Mouse (Mus musculus) erythroblast, embryonic 14.5 days (primary cell): ENCODE results near the gene Chchd10.

Source experiments
- GATA1 ChIP-seq: IDR thresholded peaks from 2 replicates; pipeline ENCODE4 v1.6.1; 2012; ENCODE audit warnings: low read length, inconsistent platforms, mixed read lengths
- TAL1 ChIP-seq: IDR thresholded peaks from 3 replicates; pipeline ENCODE4 v1.6.1; 2012; ENCODE audit warnings: low read length, inconsistent platforms, mixed read lengths

- no peak for TF ChIP-seq GATA1
- no peak for TF ChIP-seq TAL1
Measured at GRCm38 (mm10) chr10:75919026-75919425, 13.9 kb upstream of the Chchd10 start.
